ENCODE assay signal across 21 mouse cellular contexts in the genomic region with DNA sequence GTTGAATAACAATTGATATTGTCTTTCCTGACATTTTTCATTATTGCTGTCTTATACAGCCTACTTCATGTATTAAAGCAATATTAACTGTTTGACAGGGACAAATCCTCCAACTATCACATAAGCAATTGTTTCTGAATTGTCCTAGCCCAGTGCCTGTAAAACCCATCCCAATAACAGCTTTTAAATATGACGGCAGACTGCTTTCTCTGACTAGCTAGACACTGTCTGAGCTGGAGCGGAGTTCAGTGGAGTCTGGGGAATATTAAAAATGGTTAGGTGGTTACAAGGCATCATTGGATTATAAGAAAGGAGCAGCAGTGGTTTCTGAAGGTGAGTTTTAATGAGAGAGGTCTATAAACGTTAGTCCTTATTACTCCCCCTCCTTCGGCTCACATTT.
DNase-seq lines count a peak whose midpoint lies in the region; ATAC-seq lines count a peak whose summit lies in the region.
"Had no signal": no experiment of that assay in that cellular context is flagged by ENCODE, and none has a peak within 500 bp of the region (broad histone marks: within the 10 kb centered on the region; RNA-seq: fewer than 3 reads in every experiment).

No protein-coding gene starts in this region.

- H3K27ac ChIP-seq in hindbrain, embryonic 12.5 days = 0 out of 2 replicates have a peak overlapping the region, but pooled peaks have one; percentile 7
- no peak overlapping the region for H3K27ac ChIP-seq in hindbrain, embryonic 11.5 days (ENCODE audit: low read depth, low read length)
- no peak overlapping the region for H3K27ac ChIP-seq in limb, embryonic 13.5 days
- H3K27ac ChIP-seq in limb, embryonic 10.5 days = no peak overlapping the region
- peak overlapping the region; percentile 41 for H3K27ac ChIP-seq in midbrain, embryonic 15.5 days
- no peak overlapping the region; the same call in 1 of the 2 replicates for H3K27ac ChIP-seq in neural tube, embryonic 14.5 days (ENCODE audit: low read depth, low read length)
- H3K27ac ChIP-seq: embryonic facial prominence, embryonic 12.5 days; forebrain, embryonic 15.5 days; heart, embryonic 10.5 days had no signal

- no peak overlapping the region for H3K9ac ChIP-seq in hindbrain, embryonic 12.5 days
- no peak overlapping the region for H3K9ac ChIP-seq in hindbrain, embryonic 11.5 days (ENCODE audit: low read depth, low read length)
- H3K9ac ChIP-seq in limb, embryonic 13.5 days = no peak overlapping the region
- no peak overlapping the region for H3K9ac ChIP-seq in midbrain, embryonic 15.5 days
- H3K9ac ChIP-seq in neural tube, embryonic 14.5 days (replicated peaks; ENCODE audit: low read depth, low read length) = no peak overlapping the region
- H3K9ac ChIP-seq: embryonic facial prominence, embryonic 12.5 days; forebrain, embryonic 15.5 days had no signal

- no peaks in the 10 kb centered on the region for H3K36me3 ChIP-seq in hindbrain, embryonic 12.5 days
- no peaks in the 10 kb centered on the region for H3K36me3 ChIP-seq in hindbrain, embryonic 11.5 days (ENCODE audit: control insufficient read depth, insufficient read depth, low read length)
- no peaks in the 10 kb centered on the region for H3K36me3 ChIP-seq in limb, embryonic 13.5 days
- H3K36me3 ChIP-seq in limb, embryonic 10.5 days = no peaks in the 10 kb centered on the region
- no peaks in the 10 kb centered on the region for H3K36me3 ChIP-seq in midbrain, embryonic 15.5 days (replicated peaks)
- H3K36me3 ChIP-seq in neural tube, embryonic 14.5 days (ENCODE audit: control insufficient read depth, insufficient read depth, low read length) = no peaks in the 10 kb centered on the region
- H3K36me3 ChIP-seq: embryonic facial prominence, embryonic 12.5 days; forebrain, embryonic 15.5 days; G1E; heart, embryonic 10.5 days had no signal

- no peak overlapping the region for H3K4me3 ChIP-seq in hindbrain, embryonic 12.5 days
- no peak overlapping the region for H3K4me3 ChIP-seq in hindbrain, embryonic 11.5 days (ENCODE audit: low read depth, low read length)
- H3K4me3 ChIP-seq in limb, embryonic 13.5 days = no peak overlapping the region
- no peak overlapping the region for H3K4me3 ChIP-seq in limb, embryonic 10.5 days
- H3K4me3 ChIP-seq in midbrain, embryonic 15.5 days = no peak overlapping the region
- H3K4me3 ChIP-seq in neural tube, embryonic 14.5 days (ENCODE audit: low read depth, low read length) = no peak overlapping the region
- H3K4me3 ChIP-seq: embryonic facial prominence, embryonic 12.5 days; forebrain, embryonic 15.5 days; heart, embryonic 10.5 days had no signal

- peaks cover 5% of the 10 kb centered on the region; the same call in 1 of the 2 replicates for H3K4me1 ChIP-seq in hindbrain, embryonic 12.5 days
- H3K4me1 ChIP-seq in hindbrain, embryonic 11.5 days (replicated peaks; ENCODE audit: control insufficient read depth, insufficient read depth, low read length) = 0 out of 2 replicates have a peak, but pooled peaks cover 2% of the 10 kb centered on the region
- peaks cover 28% of the 10 kb centered on the region for H3K4me1 ChIP-seq in limb, embryonic 13.5 days
- H3K4me1 ChIP-seq in limb, embryonic 10.5 days = peaks cover 9% of the 10 kb centered on the region
- H3K4me1 ChIP-seq in midbrain, embryonic 15.5 days = peaks cover 22% of the 10 kb centered on the region
- H3K4me1 ChIP-seq in neural tube, embryonic 14.5 days (ENCODE audit: control insufficient read depth, insufficient read depth, low read length) = peaks cover 13% of the 10 kb centered on the region; the same call in 1 of the 2 replicates
- H3K4me1 ChIP-seq: heart, embryonic 10.5 days had no signal

- WGBS in hindbrain, embryonic 12.5 days = 72% methylated on average over 4 of the region's 4 CpGs
- WGBS in hindbrain, embryonic 11.5 days = 79% methylated on average over 4 of the region's 4 CpGs
- 14% methylated on average over 4 of the region's 4 CpGs for WGBS in limb, embryonic 13.5 days
- 77% methylated on average over 4 of the region's 4 CpGs for WGBS in limb, embryonic 10.5 days
- WGBS in midbrain, embryonic 15.5 days = 48% methylated on average over 4 of the region's 4 CpGs
- WGBS in neural tube, embryonic 14.5 days = 38% methylated on average over 4 of the region's 4 CpGs

- no peaks in the 10 kb centered on the region for H3K27me3 ChIP-seq in hindbrain, embryonic 12.5 days
- H3K27me3 ChIP-seq in hindbrain, embryonic 11.5 days (ENCODE audit: control insufficient read depth, insufficient read depth, low read length) = no peaks in the 10 kb centered on the region
- H3K27me3 ChIP-seq in limb, embryonic 13.5 days = peaks cover 23% of the 10 kb centered on the region
- peaks cover 26% of the 10 kb centered on the region; the same call in 1 of the 2 replicates for H3K27me3 ChIP-seq in limb, embryonic 10.5 days (ENCODE audit: low read depth, poor library complexity, severe bottlenecking)
- 0 out of 2 replicates have a peak, but pooled peaks cover 2% of the 10 kb centered on the region for H3K27me3 ChIP-seq in midbrain, embryonic 15.5 days (replicated peaks)
- H3K27me3 ChIP-seq in neural tube, embryonic 14.5 days (ENCODE audit: control insufficient read depth, insufficient read depth, low read length) = no peaks in the 10 kb centered on the region
- H3K27me3 ChIP-seq: embryonic facial prominence, embryonic 12.5 days had no signal

- DNase-seq in hindbrain, embryonic 11.5 days (ENCODE audit: low spot score) = no peak
- DNase-seq in limb, embryonic 10.5 days (ENCODE audit: low spot score) = no peak
- no peak for DNase-seq in urinary bladder, postnatal 10 days (ENCODE audit: low spot score)
- DNase-seq: adrenal gland, postnatal 14 days; B cell, adult 2 months; cerebellum, adult 11-12 months; cerebellum, adult 9-10 months; cerebellum, postnatal 25 days; gastrocnemius, postnatal 36 days; heart, adult 11 months; heart, postnatal 10 days; heart, postnatal 4 days had no signal

- H3K9me3 ChIP-seq in hindbrain, embryonic 12.5 days (replicated peaks) = no peaks in the 10 kb centered on the region
- no peaks in the 10 kb centered on the region for H3K9me3 ChIP-seq in hindbrain, embryonic 11.5 days (ENCODE audit: control insufficient read depth, low read length)
- no peaks in the 10 kb centered on the region for H3K9me3 ChIP-seq in limb, embryonic 13.5 days
- H3K9me3 ChIP-seq in limb, embryonic 10.5 days (replicated peaks) = no peaks in the 10 kb centered on the region
- no peaks in the 10 kb centered on the region for H3K9me3 ChIP-seq in midbrain, embryonic 15.5 days
- H3K9me3 ChIP-seq in neural tube, embryonic 14.5 days (ENCODE audit: control insufficient read depth, low read length) = no peaks in the 10 kb centered on the region
- H3K9me3 ChIP-seq: embryonic facial prominence, embryonic 12.5 days; forebrain, embryonic 15.5 days; G1E; heart, embryonic 10.5 days had no signal

- H3K4me2 ChIP-seq in hindbrain, embryonic 12.5 days (replicated peaks) = no peak overlapping the region
- H3K4me2 ChIP-seq in hindbrain, embryonic 11.5 days (replicated peaks; ENCODE audit: low read depth, low read length) = no peak overlapping the region
- peak overlapping the region; percentile 27; the same call in 1 of the 2 replicates for H3K4me2 ChIP-seq in limb, embryonic 13.5 days (replicated peaks)
- H3K4me2 ChIP-seq in midbrain, embryonic 15.5 days = peak overlapping the region; percentile 47; the same call in 1 of the 2 replicates
- H3K4me2 ChIP-seq in neural tube, embryonic 14.5 days (ENCODE audit: low read depth, low read length) = no peak overlapping the region
- H3K4me2 ChIP-seq: embryonic facial prominence, embryonic 12.5 days had no signal

- no peak for ATAC-seq in hindbrain, embryonic 12.5 days (ENCODE audit: low FRiP score)
- no peak for ATAC-seq in hindbrain, embryonic 11.5 days (ENCODE audit: low FRiP score)
- peak; percentile 34; the same call in 1 of the 2 replicates for ATAC-seq in limb, embryonic 13.5 days (ENCODE audit: low FRiP score, low read depth)
- peak; percentile 55 for ATAC-seq in midbrain, embryonic 15.5 days (replicated peaks)
- peak; percentile 52 for ATAC-seq in neural tube, embryonic 14.5 days (ENCODE audit: low read depth)
- ATAC-seq: CD4-positive, CD25-positive, alpha-beta regulatory T cell, adult 4 months; forebrain, embryonic 15.5 days had no signal

Comparison
In these comparisons a context has a peak if more than half of its experiments do, and no peak if none do; other contexts are left out.
1. H3K27ac ChIP-seq: peak in hindbrain, embryonic 12.5 days (single experiment) and midbrain, embryonic 15.5 days (single experiment); none in hindbrain, embryonic 11.5 days (single experiment), limb, embryonic 13.5 days (single experiment), limb, embryonic 10.5 days (single experiment) and neural tube, embryonic 14.5 days (single experiment).
2. ATAC-seq: peak in limb, embryonic 13.5 days (single experiment), midbrain, embryonic 15.5 days (single experiment) and neural tube, embryonic 14.5 days (single experiment); none in hindbrain, embryonic 12.5 days (single experiment) and hindbrain, embryonic 11.5 days (single experiment).
3. H3K4me2 ChIP-seq: peak in limb, embryonic 13.5 days (single experiment) and midbrain, embryonic 15.5 days (single experiment); none in hindbrain, embryonic 12.5 days (single experiment), hindbrain, embryonic 11.5 days (single experiment) and neural tube, embryonic 14.5 days (single experiment).